Mouse (Mus musculus) embryo, embryonic 11 days (tissue): ENCODE results near the gene Smoc2.

Experiments
- DNase-seq: peaks from one replicate; pipeline ENCODE4 v3.0.0-alpha.2; 2015

Gene Smoc2

GRCm38 (mm10) chr17:14426481-14426880 lies 147.2 kb downstream of the Smoc2 start:
- DNase-seq, result no peak

GRCm38 (mm10) chr17:14434717-14435116 lies 155.4 kb downstream of the Smoc2 start:
- DNase-seq, result no peak

GRCm38 (mm10) chr17:14445611-14446010 lies 166.3 kb downstream of the Smoc2 start:
- no peak for DNase-seq

- DNase-seq, result no peak
Observed at GRCm38 (mm10) chr17:14447275-14447674, 168.0 kb downstream of the Smoc2 start.
